Mouse (Mus musculus) kidney, adult 2 months (tissue): ENCODE results near the gene Trappc6b. TPM values are rescaled to one million over a fixed set of nuclear protein-coding genes. Genes with fewer than 3 reads are reported as not detected.

Experiments
- DNase-seq: peaks from one replicate; pipeline ENCODE4 v3.0.0; 2021
- H3K27ac ChIP-seq: fragments of 200-500 bp; 2 replicates; pipeline ENCODE4 v1.5.1; 2012; ENCODE audit warnings: low read depth, low read length, control low read depth, inconsistent platforms; ENCODE audit not compliant: insufficient read depth
- H3K27me3 ChIP-seq: fragments of 200-500 bp; replicated peaks from 2 replicates; pipeline ENCODE4 v1.6.1; 2012; ENCODE audit warnings: mild to moderate bottlenecking, moderate library complexity, low read length, inconsistent platforms; ENCODE audit not compliant: control insufficient read depth, insufficient read depth
- H3K36me3 ChIP-seq: fragments of 200-500 bp; 2 replicates; pipeline ENCODE4 v1.6.1; 2012; ENCODE audit warnings: mild to moderate bottlenecking, moderate library complexity, low read length, inconsistent platforms; ENCODE audit not compliant: control insufficient read depth, insufficient read depth
- H3K4me1 ChIP-seq: fragments of 200-500 bp; 2 replicates; pipeline ENCODE4 v1.6.1; 2011; ENCODE audit warnings: low read length; ENCODE audit not compliant: control insufficient read depth, insufficient read depth
- H3K4me3 ChIP-seq: fragments of 200-500 bp; 2 replicates; pipeline ENCODE4 v1.5.1; 2011; ENCODE audit warnings: mild to moderate bottlenecking, low read depth, low read length, control low read depth; ENCODE audit not compliant: insufficient read depth
- CTCF ChIP-seq: fragments of 200-500 bp; conservative IDR thresholded peaks from 2 replicates; pipeline ENCODE4 v1.5.1; 2011; ENCODE audit warnings: low read depth, mild to moderate bottlenecking, control low read depth, low read length, moderate library complexity, mixed read lengths; ENCODE audit not compliant: insufficient read depth, insufficient read length
- POLR2A ChIP-seq: fragments of 200-500 bp; IDR thresholded peaks from one replicate; pipeline ENCODE4 v1.6.1; 2011; ENCODE audit warnings: low read depth, low read length, control low read depth
- WGBS: fragments of 180-500 bp; shearing (Covaris S2); methylation state at CpG from one replicate; pipeline ENCODE4 v1.1.7; 2018; 5-methylcytosine and 5-hydroxymethylcytosine counted together
- polyA plus RNA-seq: library from polyadenylated mRNA; depleted of rRNA; stranded (reverse); fragments of >200 nt; gene quantifications from 2 replicates; pipeline ENCODE4 v1.2.3, GENCODE M21; 2012

Gene Trappc6b
- polyA plus RNA-seq, 1 experiment, result 87.3 TPM

DNA sequence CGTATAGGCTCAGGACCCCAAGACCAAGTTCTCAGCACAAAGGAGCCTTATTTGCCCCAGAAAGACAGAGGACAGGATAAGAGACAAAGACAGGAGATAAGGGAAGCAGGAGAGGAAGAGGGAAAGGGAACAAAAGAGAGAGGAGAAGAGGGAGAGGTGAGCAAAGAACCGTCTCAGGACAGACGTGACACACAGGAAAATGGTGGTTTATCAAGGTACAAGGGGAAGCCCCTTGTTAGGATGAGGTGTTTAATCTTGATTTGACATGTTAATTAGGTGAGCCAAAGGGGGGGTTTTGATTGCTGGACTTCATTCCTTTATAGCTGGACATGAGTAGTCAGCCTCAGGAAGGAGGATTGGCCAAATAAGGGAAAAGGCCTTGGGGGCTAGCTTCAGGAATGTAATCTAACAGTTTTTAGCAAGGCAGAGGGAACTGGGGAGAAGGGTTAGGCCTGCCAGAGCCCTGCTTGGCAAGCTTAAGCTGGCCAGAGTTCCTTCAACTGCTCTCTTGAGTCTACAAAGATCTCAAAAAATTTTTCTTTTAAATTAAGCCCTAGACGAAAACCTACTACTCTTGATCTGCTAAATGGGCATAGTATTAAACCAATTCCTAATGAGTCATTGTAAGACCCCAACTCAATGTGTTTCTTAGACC is 5.9 kb downstream of the Trappc6b start:
- H3K36me3 ChIP-seq, result no peaks in the 10 kb centered on the region; the same call in 1 of the 2 replicates
- H3K4me1 ChIP-seq, result peaks cover 3% of the 10 kb centered on the region; the same call in 1 of the 2 replicates
- no peak for TF ChIP-seq POLR2A
- TF ChIP-seq CTCF, result no peak
- H3K27ac ChIP-seq, result no peak overlapping the region
- DNase-seq, result no peak
- no peaks in the 10 kb centered on the region for H3K27me3 ChIP-seq
- 79% methylated on average over 4 of the region's 4 CpGs for WGBS
- H3K4me3 ChIP-seq, result no peak overlapping the region

DNA sequence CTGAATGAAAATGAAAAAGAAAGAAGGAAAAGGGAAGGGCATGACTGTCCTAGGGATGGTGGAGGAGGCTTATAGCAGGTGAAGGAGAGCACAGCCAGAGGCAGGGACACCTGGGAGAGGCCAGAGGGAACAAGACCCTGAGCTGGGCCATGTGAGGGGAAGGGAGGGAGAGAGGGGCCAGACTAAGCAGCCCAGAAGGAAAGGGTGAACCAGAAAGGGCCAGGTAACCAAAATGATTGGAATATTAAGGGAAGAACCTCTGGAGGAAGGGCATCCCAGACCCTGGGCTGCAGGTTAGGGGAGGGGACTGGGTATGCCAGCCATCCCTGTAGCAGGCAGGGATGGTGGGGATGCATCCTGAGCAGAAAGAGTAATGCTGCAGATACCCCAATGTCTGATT is 7.3 kb downstream of the Trappc6b start:
- no peaks in the 10 kb centered on the region; the same call in 1 of the 2 replicates for H3K36me3 ChIP-seq
- H3K4me1 ChIP-seq, result no peaks in the 10 kb centered on the region
- H3K27me3 ChIP-seq, result no peaks in the 10 kb centered on the region
- TF ChIP-seq CTCF (no peak), POLR2A (no peak)
- H3K27ac ChIP-seq, result no peak overlapping the region
- no peak overlapping the region for H3K4me3 ChIP-seq
- no peak for DNase-seq

DNA sequence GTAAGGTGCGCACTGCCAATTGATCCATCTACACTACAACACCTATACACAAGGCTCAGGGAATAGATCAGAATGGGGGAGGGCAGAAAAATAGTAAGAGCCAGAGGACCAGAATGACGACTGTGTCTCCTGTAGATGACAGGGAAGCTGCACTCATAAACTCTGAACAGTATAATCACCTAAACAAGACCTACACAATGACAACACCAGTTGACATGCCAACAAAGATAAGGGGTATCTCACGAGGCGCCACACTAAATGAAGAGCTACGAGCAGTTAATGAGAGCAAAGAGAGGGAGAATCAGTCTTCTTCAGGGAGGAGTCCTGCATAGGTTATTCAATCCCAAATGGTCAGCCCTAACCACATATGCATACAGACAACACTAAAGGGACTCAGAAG is 8.1 kb downstream of the Trappc6b start:
- no peaks in the 10 kb centered on the region; the same call in 1 of the 2 replicates for H3K36me3 ChIP-seq
- H3K27ac ChIP-seq, result no peak overlapping the region
- 91% methylated on average over 5 of the region's 5 CpGs for WGBS

DNA sequence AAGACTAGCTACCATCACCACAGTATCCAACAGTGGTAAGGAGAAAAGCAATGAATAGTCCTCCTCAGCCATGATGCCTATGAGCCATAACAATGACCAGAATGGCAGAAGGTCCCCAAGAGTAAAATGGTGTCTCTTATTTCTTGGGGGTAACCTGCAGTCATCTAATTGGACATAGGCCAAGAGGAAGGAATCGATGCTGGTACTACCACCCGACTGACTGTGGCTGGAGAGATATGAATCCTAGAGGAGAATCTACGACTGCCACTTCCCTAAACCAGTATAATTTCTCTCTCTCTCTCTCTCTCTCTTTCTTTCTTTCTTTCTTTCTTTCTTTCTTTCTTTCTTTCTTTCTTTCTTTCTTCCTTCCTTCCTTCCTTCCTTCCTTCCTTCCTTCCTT is 8.8 kb downstream of the Trappc6b start:
- no peak overlapping the region for H3K27ac ChIP-seq
- no peak for DNase-seq
- 87% methylated on average over 3 of the region's 3 CpGs for WGBS
- no peaks in the 10 kb centered on the region for H3K4me1 ChIP-seq
- no peak overlapping the region for H3K4me3 ChIP-seq
- peaks cover 2% of the 10 kb centered on the region for H3K36me3 ChIP-seq
- no peak for TF ChIP-seq POLR2A
- TF ChIP-seq CTCF, result no peak
- no peaks in the 10 kb centered on the region for H3K27me3 ChIP-seq

More for the DNA sequence above, 8.1 kb downstream of the Trappc6b start:
- no peak overlapping the region for H3K4me3 ChIP-seq
- no peak for TF ChIP-seq CTCF
- no peak for TF ChIP-seq POLR2A
- H3K27me3 ChIP-seq, result no peaks in the 10 kb centered on the region
- no peaks in the 10 kb centered on the region for H3K4me1 ChIP-seq
- no peak for DNase-seq

DNA sequence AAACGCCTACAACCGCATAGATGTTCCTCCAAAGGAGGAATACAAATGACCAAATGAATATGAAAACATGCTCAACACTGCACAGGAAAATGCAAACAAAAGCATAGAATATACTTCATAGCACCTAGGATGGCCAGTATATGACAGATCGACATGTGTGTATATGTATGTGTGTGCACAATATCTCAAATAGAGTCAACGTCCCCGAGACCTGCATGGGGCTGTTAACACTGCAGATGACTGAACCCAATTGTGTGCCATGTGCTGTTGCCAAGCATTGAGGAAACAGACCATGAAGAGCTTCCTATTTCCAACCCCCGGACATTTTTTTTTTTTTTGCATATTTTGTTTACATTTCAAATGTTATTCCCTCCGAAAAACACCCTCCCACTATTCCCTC is 20.4 kb downstream of the Trappc6b start:
- H3K4me1 ChIP-seq, result no peaks in the 10 kb centered on the region
- TF ChIP-seq CTCF (no peak), POLR2A (no peak)
- WGBS, result 37% methylated on average over 7 of the region's 7 CpGs
- no peaks in the 10 kb centered on the region for H3K27me3 ChIP-seq
- DNase-seq, result no peak
- H3K27ac ChIP-seq, result no peak overlapping the region
- H3K4me3 ChIP-seq, result no peak overlapping the region
- no peaks in the 10 kb centered on the region; the same call in 1 of the 2 replicates for H3K36me3 ChIP-seq

DNA sequence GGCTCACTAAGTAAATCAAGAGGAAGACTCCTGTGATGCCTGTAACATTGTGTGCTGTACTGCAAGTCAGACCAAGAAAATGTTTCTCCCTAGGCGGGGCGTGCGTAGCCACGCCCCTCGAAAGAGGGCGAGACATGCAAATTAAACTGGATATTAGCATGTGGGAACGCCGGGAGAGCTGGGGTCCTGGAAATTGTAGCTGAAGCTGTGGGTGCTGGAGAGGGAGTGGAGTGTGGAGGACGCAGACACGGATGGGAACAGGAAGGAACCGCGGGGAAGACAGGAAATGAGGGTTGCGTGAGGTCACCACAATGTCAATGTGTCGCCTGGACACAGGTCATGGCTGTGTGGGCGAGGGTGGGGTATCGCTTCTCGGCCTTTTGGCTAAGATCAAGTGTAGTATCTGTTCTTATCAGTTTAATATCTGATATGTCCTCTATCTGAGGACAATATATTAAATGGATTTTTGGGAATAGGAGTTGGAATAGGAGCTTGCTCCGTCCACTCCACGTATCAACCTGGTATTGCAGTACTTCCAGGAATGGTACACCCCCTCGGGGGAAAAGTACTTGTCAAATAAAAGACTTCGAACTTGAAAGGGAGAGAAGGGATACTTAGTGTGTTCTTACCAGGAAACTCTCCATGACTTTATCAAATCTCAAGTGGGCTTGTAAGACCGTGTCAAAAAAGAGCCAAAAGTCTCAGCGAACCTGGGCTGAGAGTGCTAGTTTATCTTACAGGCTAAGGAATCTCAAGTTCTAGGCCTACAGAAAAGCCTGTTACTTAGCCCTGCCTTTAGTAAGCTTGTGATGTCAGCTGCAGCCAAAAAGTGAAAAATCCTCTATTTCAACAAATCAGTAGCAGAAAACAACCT is 21.1 kb downstream of the Trappc6b start:
- Histone ChIP-seq H3K4me1 (no peaks in the 10 kb centered on the region), H3K27ac (peak overlapping the region; percentile 69), H3K4me3 (peak overlapping the region; percentile 11; the same call in 1 of the 2 replicates), H3K27me3 (no peaks in the 10 kb centered on the region), H3K36me3 (no peaks in the 10 kb centered on the region; the same call in 1 of the 2 replicates)
- TF ChIP-seq POLR2A (peak; percentile 52), CTCF (no peak)
- WGBS, result 16% methylated on average over 23 of the region's 23 CpGs
- DNase-seq, result peak; percentile 48

DNA sequence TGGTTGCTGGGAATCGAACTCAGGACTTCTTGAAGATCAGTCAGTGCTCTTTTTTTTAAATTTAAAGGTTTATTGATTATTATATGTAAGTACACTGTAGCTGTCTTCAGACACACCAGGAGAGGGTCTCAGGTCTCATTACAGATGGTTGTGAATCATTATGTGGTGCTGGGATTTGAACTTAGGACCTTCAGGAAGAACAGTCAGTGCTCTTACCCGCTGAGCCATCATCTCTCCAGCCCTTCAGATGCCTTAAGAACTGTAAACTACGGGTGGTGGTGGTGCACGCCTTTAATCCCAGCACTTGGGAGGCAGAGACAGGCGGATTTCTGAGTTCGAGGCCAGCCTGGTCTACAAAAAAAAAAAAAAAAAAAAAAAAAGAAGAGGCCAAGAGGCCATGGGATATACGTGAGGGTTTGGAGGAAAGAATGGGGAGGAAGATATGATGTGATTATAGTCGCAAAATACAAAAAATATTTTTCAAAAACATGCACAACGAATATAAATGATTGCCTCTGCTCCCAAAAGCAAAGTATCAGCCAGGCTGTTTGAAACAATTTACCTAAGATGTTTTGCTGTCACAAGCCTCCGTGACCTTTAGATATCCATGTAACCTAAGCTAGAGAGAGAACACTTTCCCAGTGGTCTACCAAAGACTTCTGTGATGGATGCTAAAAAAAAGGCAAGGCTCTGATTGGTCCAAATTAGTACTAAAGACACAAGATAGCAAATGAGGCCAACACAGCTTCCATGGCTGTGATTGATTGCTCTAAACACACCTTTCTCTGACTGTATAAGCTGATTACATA is 21.9 kb downstream of the Trappc6b start:
- no peaks in the 10 kb centered on the region for H3K27me3 ChIP-seq
- 75% methylated on average over 10 of the region's 10 CpGs for WGBS
- no peak overlapping the region for H3K4me3 ChIP-seq
- H3K4me1 ChIP-seq, result no peaks in the 10 kb centered on the region
- TF ChIP-seq CTCF (no peak), POLR2A (no peak)
- no peak overlapping the region for H3K27ac ChIP-seq
- H3K36me3 ChIP-seq, result no peaks in the 10 kb centered on the region; the same call in 1 of the 2 replicates
- DNase-seq, result no peak
